Mouse (Mus musculus) kidney, adult 2 months (tissue): ENCODE results near the gene Trp53bp1. TPM values are rescaled to one million over a fixed set of nuclear protein-coding genes. Genes with fewer than 3 reads are reported as not detected.

Experiments used
- DNase-seq: peaks from one replicate; pipeline ENCODE4 v3.0.0; 2021
- H3K27ac ChIP-seq: fragments of 200-500 bp; 2 replicates; pipeline ENCODE4 v1.5.1; 2012; ENCODE audit warnings: low read depth, low read length, control low read depth, inconsistent platforms; ENCODE audit not compliant: insufficient read depth
- H3K27me3 ChIP-seq: fragments of 200-500 bp; replicated peaks from 2 replicates; pipeline ENCODE4 v1.6.1; 2012; ENCODE audit warnings: mild to moderate bottlenecking, moderate library complexity, low read length, inconsistent platforms; ENCODE audit not compliant: control insufficient read depth, insufficient read depth
- H3K36me3 ChIP-seq: fragments of 200-500 bp; 2 replicates; pipeline ENCODE4 v1.6.1; 2012; ENCODE audit warnings: mild to moderate bottlenecking, moderate library complexity, low read length, inconsistent platforms; ENCODE audit not compliant: control insufficient read depth, insufficient read depth
- H3K4me1 ChIP-seq: fragments of 200-500 bp; 2 replicates; pipeline ENCODE4 v1.6.1; 2011; ENCODE audit warnings: low read length; ENCODE audit not compliant: control insufficient read depth, insufficient read depth
- H3K4me3 ChIP-seq: fragments of 200-500 bp; 2 replicates; pipeline ENCODE4 v1.5.1; 2011; ENCODE audit warnings: mild to moderate bottlenecking, low read depth, low read length, control low read depth; ENCODE audit not compliant: insufficient read depth
- CTCF ChIP-seq: fragments of 200-500 bp; conservative IDR thresholded peaks from 2 replicates; pipeline ENCODE4 v1.5.1; 2011; ENCODE audit warnings: low read depth, mild to moderate bottlenecking, control low read depth, low read length, moderate library complexity, mixed read lengths; ENCODE audit not compliant: insufficient read depth, insufficient read length
- POLR2A ChIP-seq: fragments of 200-500 bp; IDR thresholded peaks from one replicate; pipeline ENCODE4 v1.6.1; 2011; ENCODE audit warnings: low read depth, low read length, control low read depth
- WGBS: fragments of 180-500 bp; shearing (Covaris S2); methylation state at CpG from one replicate; pipeline ENCODE4 v1.1.7; 2018; 5-methylcytosine and 5-hydroxymethylcytosine counted together
- polyA plus RNA-seq: library from polyadenylated mRNA; depleted of rRNA; stranded (reverse); fragments of >200 nt; gene quantifications from 2 replicates; pipeline ENCODE4 v1.2.3, GENCODE M21; 2012

The Trp53bp1 gene
- polyA plus RNA-seq, 1 experiment, result 16.3 TPM

- H3K4me3 ChIP-seq, result peak within 1 kb of the TSS; percentile 73
- H3K27me3 ChIP-seq, result no peaks in the 10 kb centered on the region
- no peak within 1 kb of the TSS for H3K27ac ChIP-seq
- peak; percentile 94 for DNase-seq
- TF ChIP-seq POLR2A (no peak), CTCF (no peak)
- 1% methylated on average over 48 of the region's 48 CpGs for WGBS
- peaks cover 3% of the 10 kb centered on the region; the same call in 1 of the 2 replicates for H3K4me1 ChIP-seq
- no peaks in the 10 kb centered on the region for H3K36me3 ChIP-seq
Observed at GRCm38 (mm10) chr2:121288901-121289729, 17.9 kb upstream of the Trp53bp1 start, which contains the start of gene Map1a. Gene Map1a, plus strand, starts transcription at chr2:121289600.

GRCm38 (mm10) chr2:121287850-121288249 is 16.6 kb upstream of the Trp53bp1 start:
- TF ChIP-seq CTCF, result no peak
- no peak for TF ChIP-seq POLR2A
- WGBS, result 86% methylated on average over 2 of the region's 2 CpGs

GRCm38 (mm10) chr2:121271928-121272516 is 815 bp upstream of the Trp53bp1 start:
- DNase-seq, result no peak
- H3K4me1 ChIP-seq, result peaks cover 9% of the 10 kb centered on the region
- 30% methylated on average over 4 of the region's 4 CpGs for WGBS
- TF ChIP-seq POLR2A (no peak), CTCF (no peak)
- H3K36me3 ChIP-seq, result 0 out of 2 replicates have a peak, but pooled peaks cover 1% of the 10 kb centered on the region
- no peak overlapping the region for H3K27ac ChIP-seq
- H3K4me3 ChIP-seq, result no peak overlapping the region
- H3K27me3 ChIP-seq, result no peaks in the 10 kb centered on the region

More at GRCm38 (mm10) chr2:121287850-121288249, 16.6 kb upstream of the Trp53bp1 start:
- no peak overlapping the region for H3K4me3 ChIP-seq
- 0 out of 2 replicates have a peak, but pooled peaks cover 3% of the 10 kb centered on the region for H3K4me1 ChIP-seq
- DNase-seq, result no peak
- H3K27me3 ChIP-seq, result no peaks in the 10 kb centered on the region
- no peak overlapping the region for H3K27ac ChIP-seq
- H3K36me3 ChIP-seq, result no peaks in the 10 kb centered on the region

- no peaks in the 10 kb centered on the region for H3K27me3 ChIP-seq
- WGBS, result 3% methylated on average over 34 of the region's 35 CpGs
- TF ChIP-seq CTCF (no peak), POLR2A (no peak)
- 0 out of 2 replicates have a peak, but pooled peaks cover 1% of the 10 kb centered on the region for H3K36me3 ChIP-seq
- peaks cover 9% of the 10 kb centered on the region for H3K4me1 ChIP-seq
- no peak for DNase-seq
- peak overlapping the region; percentile 74 for H3K4me3 ChIP-seq
- peak overlapping the region; percentile 44 for H3K27ac ChIP-seq
Observed at GRCm38 (mm10) chr2:121270521-121271235, 529 bp downstream of the Trp53bp1 start.

- peak; percentile 16 for DNase-seq
- TF ChIP-seq POLR2A (no peak), CTCF (no peak)
- H3K4me1 ChIP-seq, result peaks cover 9% of the 10 kb centered on the region
- 53% methylated on average over 8 of the region's 8 CpGs for WGBS
- no peak overlapping the region for H3K27ac ChIP-seq
- no peak overlapping the region for H3K4me3 ChIP-seq
- H3K27me3 ChIP-seq, result no peaks in the 10 kb centered on the region
- H3K36me3 ChIP-seq, result 0 out of 2 replicates have a peak, but pooled peaks cover 1% of the 10 kb centered on the region
Observed at GRCm38 (mm10) chr2:121268446-121268845, 2.8 kb downstream of the Trp53bp1 start.

- Histone ChIP-seq H3K36me3 (peaks cover 10% of the 10 kb centered on the region), H3K4me3 (no peak overlapping the region), H3K27me3 (no peaks in the 10 kb centered on the region), H3K27ac (no peak overlapping the region), H3K4me1 (no peaks in the 10 kb centered on the region)
- DNase-seq, result no peak
- 92% methylated on average over 2 of the region's 2 CpGs for WGBS
- no peak for TF ChIP-seq POLR2A
- no peak for TF ChIP-seq CTCF
Observed at GRCm38 (mm10) chr2:121249758-121250157, 21.4 kb downstream of the Trp53bp1 start.
